Mouse (Mus musculus) bone marrow, adult 2 months (tissue): ENCODE results near the gene Myd88.

Experiments
- CTCF ChIP-seq: fragments of 200-500 bp; IDR thresholded peaks from 2 replicates; pipeline ENCODE4 v1.5.1; 2011; ENCODE audit warnings: low read length, control low read depth; ENCODE audit not compliant: control insufficient read depth, insufficient read depth
- POLR2A ChIP-seq: fragments of 200-500 bp; IDR thresholded peaks from 2 replicates; pipeline ENCODE4 v1.6.1; 2011; ENCODE audit warnings: low read depth, mild to moderate bottlenecking, control low read depth, low read length, borderline replicate concordance; ENCODE audit not compliant: control insufficient read depth

GRCm38 (mm10) chr9:119339558-119340211 lies 1.5 kb downstream of the Myd88 start, which contains the start of gene Acaa1a:
- peak; percentile 51; the same call in 1 of the 2 replicates for TF ChIP-seq POLR2A
- TF ChIP-seq CTCF = no peak
